Mouse (Mus musculus) midbrain, embryonic 14.5 days (tissue): ENCODE data around the gene Trmt5. TPM values are rescaled to one million over a fixed set of nuclear protein-coding genes. Genes with fewer than 3 reads are reported as not detected.

Source experiments
- polyA plus RNA-seq: library from polyadenylated mRNA; unstranded; fragments of >200 nt; fragmentation: Nextera tagmentation; extraction: Ambion mirVana; gene quantifications from 2 replicates; pipeline ENCODE4 v1.2.1, GENCODE M21; 2014

Trmt5 gene
- polyA plus RNA-seq, 1 experiment from 2014 or later, result 17.2 TPM

Other genes starting within 250 kb of the Trmt5 start
- 0.41 TPM in 1 of 2 replicates, not detected in the other for gene Six1, start 232.8 kb downstream of the Trmt5 start, polyA plus RNA-seq
- 0.35 and 0.41 TPM in 2 replicates for gene Six4, start 173.3 kb downstream of the Trmt5 start, polyA plus RNA-seq
- 20.3 and 21.8 TPM in 2 replicates for gene Mnat1, start 163.0 kb downstream of the Trmt5 start, polyA plus RNA-seq
- 12.6 and 14.3 TPM in 2 replicates for gene Slc38a6, start 69 bp upstream of the Trmt5 start, polyA plus RNA-seq